Mouse (Mus musculus) small intestine, adult 2 months (tissue): ENCODE data around the gene Hspa4.

ENCODE experiments used
- CTCF ChIP-seq: fragments of 200-500 bp; IDR thresholded peaks from 2 replicates; pipeline ENCODE4 v1.5.1; 2012; ENCODE audit warnings: low read depth, mild to moderate bottlenecking, control low read depth, inconsistent platforms, low read length, moderate library complexity, mixed read lengths; ENCODE audit not compliant: insufficient replicate concordance, insufficient read length; ENCODE audit errors: extremely low read depth
- POLR2A ChIP-seq: fragments of 200-500 bp; IDR thresholded peaks from 2 replicates; pipeline ENCODE4 v1.6.1; 2012; ENCODE audit warnings: low read depth, mild to moderate bottlenecking, control low read depth, inconsistent platforms, low read length, moderate library complexity

DNA sequence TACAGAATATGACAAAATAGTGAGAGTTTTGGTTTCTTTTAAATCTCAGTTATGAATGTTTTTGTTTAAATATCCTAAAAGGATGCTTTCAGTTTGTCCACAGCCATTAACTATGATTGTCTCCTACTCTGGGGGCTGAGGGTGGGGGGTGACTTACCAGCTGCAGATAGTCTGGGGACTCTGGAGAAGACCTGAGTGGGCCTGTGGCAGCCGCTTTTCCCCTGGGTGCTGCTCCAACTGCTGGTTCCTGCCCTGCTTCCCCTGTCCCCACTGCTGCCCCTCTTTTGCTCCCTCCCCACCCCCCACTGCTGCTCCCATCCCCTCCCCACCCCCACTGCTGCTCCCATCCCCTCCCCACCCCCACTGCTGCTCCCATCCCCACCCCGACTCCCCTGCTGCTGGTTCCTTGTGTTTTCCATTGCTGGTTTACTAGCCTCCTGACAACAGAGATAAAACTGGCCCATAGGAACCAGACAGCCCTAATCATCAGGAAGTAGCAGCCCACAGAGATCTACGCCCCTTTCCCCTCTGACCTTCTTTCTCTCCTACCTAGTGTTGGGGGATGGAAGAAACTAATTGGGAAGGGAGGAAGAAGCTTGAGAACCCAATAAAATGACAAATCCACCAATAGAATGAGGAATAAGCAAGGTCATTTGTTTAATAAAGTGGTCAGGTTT lies 35.4 kb upstream of the Hspa4 start:
- TF ChIP-seq CTCF, result no peak
- no peak for TF ChIP-seq POLR2A
